Mouse (Mus musculus) megakaryocyte, embryonic 14.5 days (primary cell): ENCODE data around the gene Zfp1.

Experiments
- FLI1 ChIP-seq: IDR thresholded peaks from 2 replicates; pipeline ENCODE4 v1.6.1; 2012; ENCODE audit warnings: low read length, inconsistent platforms, mixed read lengths
- GATA1 ChIP-seq: IDR thresholded peaks from 3 replicates; pipeline ENCODE4 v1.6.1; 2012; ENCODE audit warnings: mixed read lengths, low read length, inconsistent platforms, borderline replicate concordance

DNA sequence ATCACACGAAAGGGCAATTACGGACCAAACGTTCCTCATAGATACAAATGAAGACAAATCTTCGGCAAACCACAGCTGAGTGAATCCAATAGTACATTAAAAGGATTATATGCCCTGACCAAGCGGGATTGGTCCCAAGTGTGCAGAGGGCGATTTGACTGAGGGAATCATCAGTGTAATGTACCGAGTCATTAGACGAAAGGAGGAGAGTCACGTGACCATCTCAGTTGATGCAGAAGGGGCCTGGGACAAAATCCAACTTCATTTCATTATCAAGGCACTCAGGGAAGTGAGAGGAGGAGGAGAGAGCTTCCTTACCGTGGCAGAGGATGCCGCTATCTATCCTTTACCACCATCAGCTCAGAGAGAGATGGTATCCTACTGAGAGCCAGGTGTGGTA lies 38.0 kb downstream of the Zfp1 start:
- no peak for TF ChIP-seq FLI1
- TF ChIP-seq GATA1, result no peak
